Mouse (Mus musculus) neural tube, embryonic 15.5 days (tissue): Measurements from ENCODE around the gene Rabggtb. TPM values are rescaled to one million over a fixed set of nuclear protein-coding genes. Genes with fewer than 3 reads are reported as not detected.

Experiments
- ATAC-seq: fragments of 200-750 bp; cut with Nextera tagmentation; 2 replicates; pipeline ENCODE4 v1.8.0; 2017; ENCODE audit warnings: mild to moderate bottlenecking, moderate TSS enrichment, moderate library complexity; ENCODE audit not compliant: low FRiP score
- H3K27ac ChIP-seq: fragments of 300-500 bp; sonication (generic); replicated peaks from 2 replicates; pipeline ENCODE4 v1.5.1; 2015; ENCODE audit warnings: mild to moderate bottlenecking, inconsistent platforms
- H3K27me3 ChIP-seq: fragments of 300-500 bp; sonication (generic); replicated peaks from 2 replicates; pipeline ENCODE4 v1.6.1; 2015; ENCODE audit warnings: inconsistent platforms
- H3K36me3 ChIP-seq: fragments of 300-500 bp; sonication (generic); 2 replicates; pipeline ENCODE4 v1.6.1; 2015; ENCODE audit warnings: inconsistent platforms
- H3K4me1 ChIP-seq: fragments of 300-500 bp; sonication (generic); 2 replicates; pipeline ENCODE4 v1.6.1; 2015; ENCODE audit warnings: inconsistent platforms
- H3K4me2 ChIP-seq: fragments of 300-500 bp; sonication (generic); 2 replicates; pipeline ENCODE4 v1.6.1; 2015; ENCODE audit warnings: inconsistent platforms, mild to moderate bottlenecking, moderate library complexity
- H3K4me3 ChIP-seq: fragments of 300-500 bp; sonication (generic); replicated peaks from 2 replicates; pipeline ENCODE4 v1.5.1; 2015; ENCODE audit warnings: mild to moderate bottlenecking, inconsistent platforms
- H3K9ac ChIP-seq: fragments of 300-500 bp; sonication (generic); replicated peaks from 2 replicates; pipeline ENCODE4 v1.6.1; 2015; ENCODE audit warnings: mild to moderate bottlenecking, inconsistent platforms
- H3K9me3 ChIP-seq: fragments of 300-500 bp; sonication (generic); replicated peaks from 2 replicates; pipeline ENCODE4 v1.6.1; 2016; ENCODE audit warnings: inconsistent platforms
- WGBS: fragments of 180-500 bp; shearing (Covaris S2); methylation state at CpG from one replicate; pipeline ENCODE4 v1.1.7; 2015; ENCODE audit warnings: mixed read lengths; 5-methylcytosine and 5-hydroxymethylcytosine counted together
- polyA plus RNA-seq: library from polyadenylated mRNA; unstranded; fragments of >200 nt; fragmentation: Nextera tagmentation; extraction: Ambion mirVana; gene quantifications from 2 replicates; pipeline ENCODE4 v1.2.1, GENCODE M21; 2015

Rabggtb gene
- polyA plus RNA-seq, 1 experiment from 2014 or later, result 53.7 TPM

DNA sequence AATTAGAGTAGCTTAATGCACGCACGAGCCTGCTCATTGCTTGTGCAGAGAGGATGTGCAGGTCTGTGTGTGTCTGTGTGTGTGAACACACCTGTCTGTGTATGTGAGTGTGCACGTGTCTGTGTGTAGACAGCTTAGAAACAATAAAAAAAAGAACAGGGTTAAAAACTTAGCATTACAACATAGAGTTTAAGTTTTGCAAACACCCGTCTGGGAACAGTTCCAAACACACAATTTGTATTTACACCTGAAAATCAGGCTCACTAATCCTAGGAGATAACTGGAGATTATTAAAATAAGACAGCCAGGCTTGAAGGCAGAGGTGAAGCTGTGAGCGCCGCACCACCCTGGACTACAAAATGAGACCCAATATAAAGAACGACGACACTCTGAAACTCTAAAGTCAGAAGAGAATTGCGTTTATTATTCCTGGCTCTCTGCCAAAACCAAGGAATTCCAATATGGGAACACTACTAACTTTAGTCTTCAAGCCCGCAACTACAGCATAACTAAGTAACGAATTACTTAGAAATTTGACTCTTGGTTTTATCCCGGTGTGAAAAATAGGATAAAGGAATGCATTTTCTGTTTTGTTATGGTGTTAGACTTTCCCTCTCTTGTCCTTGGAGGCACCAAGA is 30.3 kb upstream of the Rabggtb start:
- Histone ChIP-seq H3K9me3 (no peaks in the 10 kb centered on the region), H3K4me2 (peak overlapping the region; percentile 78), H3K9ac (no peak overlapping the region), H3K27me3 (no peaks in the 10 kb centered on the region), H3K36me3 (no peaks in the 10 kb centered on the region), H3K4me3 (peak overlapping the region; percentile 76), H3K27ac (peak overlapping the region; percentile 87; the same call in 1 of the 2 replicates), H3K4me1 (peaks cover 22% of the 10 kb centered on the region)
- 30% methylated on average over 12 of the region's 12 CpGs for WGBS
- ATAC-seq, result no peak

- peaks cover 22% of the 10 kb centered on the region for H3K4me1 ChIP-seq
- no peak overlapping the region for H3K4me3 ChIP-seq
- H3K27me3 ChIP-seq, result no peaks in the 10 kb centered on the region
- no peak overlapping the region for H3K27ac ChIP-seq
- WGBS, result 95% methylated on average over 13 of the region's 13 CpGs
- ATAC-seq, result no peak
- no peak overlapping the region for H3K4me2 ChIP-seq
- no peaks in the 10 kb centered on the region for H3K9me3 ChIP-seq
- H3K9ac ChIP-seq, result no peak overlapping the region
- 0 out of 2 replicates have a peak, but pooled peaks cover 2% of the 10 kb centered on the region for H3K36me3 ChIP-seq
These were observed 28.8 kb upstream of the Rabggtb start for GRCm38 (mm10) chr3:153941613-153942012.

GRCm38 (mm10) chr3:153940486-153940885 is 27.7 kb upstream of the Rabggtb start:
- Histone ChIP-seq H3K9ac (no peak overlapping the region), H3K4me1 (peaks cover 22% of the 10 kb centered on the region), H3K27me3 (no peaks in the 10 kb centered on the region), H3K9me3 (no peaks in the 10 kb centered on the region), H3K27ac (no peak overlapping the region), H3K4me3 (no peak overlapping the region), H3K36me3 (peaks cover 7% of the 10 kb centered on the region; the same call in 1 of the 2 replicates), H3K4me2 (no peak overlapping the region)
- WGBS, result 94% methylated on average over 9 of the region's 9 CpGs
- ATAC-seq, result no peak

- peaks cover 19% of the 10 kb centered on the region for H3K4me1 ChIP-seq
- 85% methylated on average over 8 of the region's 8 CpGs for WGBS
- H3K36me3 ChIP-seq, result peaks cover 7% of the 10 kb centered on the region; the same call in 1 of the 2 replicates
- H3K4me2 ChIP-seq, result no peak overlapping the region
- H3K9me3 ChIP-seq, result no peaks in the 10 kb centered on the region
- no peak for ATAC-seq
- H3K27me3 ChIP-seq, result no peaks in the 10 kb centered on the region
- H3K27ac ChIP-seq, result no peak overlapping the region
- no peak overlapping the region for H3K4me3 ChIP-seq
- no peak overlapping the region for H3K9ac ChIP-seq
These were observed 27.2 kb upstream of the Rabggtb start for GRCm38 (mm10) chr3:153940021-153940420.

DNA sequence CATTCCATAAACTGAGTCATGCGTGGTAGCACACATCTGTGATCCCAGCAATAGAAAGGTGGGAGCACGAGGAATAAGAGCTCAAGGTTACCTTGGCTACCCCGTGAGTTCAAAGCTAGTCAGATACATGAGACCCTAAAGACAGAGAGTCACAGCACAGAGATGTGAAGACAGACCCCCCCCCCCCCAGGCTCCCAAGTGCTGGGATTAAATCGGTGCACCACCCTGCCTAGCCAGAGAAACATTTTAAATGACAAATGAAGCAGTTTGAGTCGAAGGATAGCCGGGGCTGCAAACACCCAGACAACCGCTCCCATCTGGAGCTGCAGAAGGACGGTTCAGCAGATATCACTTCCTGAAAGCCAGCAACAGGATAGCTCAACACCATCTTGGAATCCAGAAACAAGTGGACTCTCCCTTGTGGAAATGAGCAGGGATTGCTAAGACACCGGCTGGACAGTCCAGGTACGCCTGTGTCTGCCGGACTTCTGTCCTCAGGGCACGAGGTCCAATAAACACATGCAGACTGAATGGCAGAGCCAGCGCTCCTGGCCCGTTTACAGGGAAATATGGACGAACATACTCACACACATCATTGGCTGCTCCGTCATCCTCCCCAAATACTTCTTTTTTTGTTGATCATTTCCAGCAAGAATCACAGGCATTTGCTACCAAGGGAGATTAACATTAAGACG is 24.5 kb upstream of the Rabggtb start:
- Histone ChIP-seq H3K9me3 (no peaks in the 10 kb centered on the region), H3K27ac (no peak overlapping the region), H3K4me2 (no peak overlapping the region), H3K36me3 (peaks cover 22% of the 10 kb centered on the region), H3K9ac (no peak overlapping the region), H3K4me3 (no peak overlapping the region), H3K4me1 (no peaks in the 10 kb centered on the region), H3K27me3 (no peaks in the 10 kb centered on the region)
- ATAC-seq, result no peak
- 95% methylated on average over 17 of the region's 17 CpGs for WGBS

DNA sequence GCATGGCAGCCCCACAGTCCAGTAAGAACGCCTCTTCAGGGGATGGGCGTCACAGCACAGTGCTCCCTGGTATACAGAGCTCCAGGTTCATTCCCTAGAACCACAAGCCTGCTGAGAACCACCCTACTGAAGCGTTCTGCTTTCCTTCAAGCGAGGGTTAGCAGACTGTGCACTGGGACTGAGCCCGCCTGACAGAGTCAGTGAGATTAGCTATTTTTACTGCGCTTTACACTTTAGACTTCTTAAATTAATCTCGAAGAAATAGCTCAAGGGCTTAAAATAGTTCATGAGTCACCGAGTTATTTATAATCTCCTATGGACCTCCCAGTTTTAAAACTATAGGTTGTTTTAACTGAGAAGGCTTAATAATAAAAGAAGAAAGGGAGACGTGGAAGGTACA is 23.1 kb upstream of the Rabggtb start:
- H3K4me2 ChIP-seq, result no peak overlapping the region
- WGBS, result 92% methylated on average over 9 of the region's 9 CpGs
- no peak for ATAC-seq

GRCm38 (mm10) chr3:153932461-153932860 is 19.7 kb upstream of the Rabggtb start:
- no peak overlapping the region for H3K27ac ChIP-seq
- H3K36me3 ChIP-seq, result peaks cover 46% of the 10 kb centered on the region
- no peak overlapping the region for H3K4me3 ChIP-seq
- no peak for ATAC-seq
- 95% methylated on average over 5 of the region's 5 CpGs for WGBS
- no peak overlapping the region for H3K4me2 ChIP-seq
- H3K27me3 ChIP-seq, result no peaks in the 10 kb centered on the region
- no peaks in the 10 kb centered on the region for H3K9me3 ChIP-seq
- no peaks in the 10 kb centered on the region for H3K4me1 ChIP-seq
- H3K9ac ChIP-seq, result no peak overlapping the region

More for the DNA sequence above, 23.1 kb upstream of the Rabggtb start:
- Histone ChIP-seq H3K9me3 (no peaks in the 10 kb centered on the region), H3K27me3 (no peaks in the 10 kb centered on the region), H3K9ac (no peak overlapping the region), H3K36me3 (peaks cover 22% of the 10 kb centered on the region), H3K4me1 (no peaks in the 10 kb centered on the region), H3K27ac (no peak overlapping the region), H3K4me3 (no peak overlapping the region)

- no peaks in the 10 kb centered on the region for H3K9me3 ChIP-seq
- H3K27ac ChIP-seq, result no peak overlapping the region
- no peak for ATAC-seq
- no peak overlapping the region for H3K4me3 ChIP-seq
- H3K4me2 ChIP-seq, result no peak overlapping the region
- WGBS, result 96% methylated on average over 11 of the region's 11 CpGs
- no peak overlapping the region for H3K9ac ChIP-seq
- H3K36me3 ChIP-seq, result peaks cover 46% of the 10 kb centered on the region
- H3K4me1 ChIP-seq, result no peaks in the 10 kb centered on the region
- no peaks in the 10 kb centered on the region for H3K27me3 ChIP-seq
These were observed 16.7 kb upstream of the Rabggtb start for GRCm38 (mm10) chr3:153929526-153929925.

- no peak overlapping the region for H3K4me2 ChIP-seq
These were observed 13.5 kb upstream of the Rabggtb start for GRCm38 (mm10) chr3:153926333-153926732.

DNA sequence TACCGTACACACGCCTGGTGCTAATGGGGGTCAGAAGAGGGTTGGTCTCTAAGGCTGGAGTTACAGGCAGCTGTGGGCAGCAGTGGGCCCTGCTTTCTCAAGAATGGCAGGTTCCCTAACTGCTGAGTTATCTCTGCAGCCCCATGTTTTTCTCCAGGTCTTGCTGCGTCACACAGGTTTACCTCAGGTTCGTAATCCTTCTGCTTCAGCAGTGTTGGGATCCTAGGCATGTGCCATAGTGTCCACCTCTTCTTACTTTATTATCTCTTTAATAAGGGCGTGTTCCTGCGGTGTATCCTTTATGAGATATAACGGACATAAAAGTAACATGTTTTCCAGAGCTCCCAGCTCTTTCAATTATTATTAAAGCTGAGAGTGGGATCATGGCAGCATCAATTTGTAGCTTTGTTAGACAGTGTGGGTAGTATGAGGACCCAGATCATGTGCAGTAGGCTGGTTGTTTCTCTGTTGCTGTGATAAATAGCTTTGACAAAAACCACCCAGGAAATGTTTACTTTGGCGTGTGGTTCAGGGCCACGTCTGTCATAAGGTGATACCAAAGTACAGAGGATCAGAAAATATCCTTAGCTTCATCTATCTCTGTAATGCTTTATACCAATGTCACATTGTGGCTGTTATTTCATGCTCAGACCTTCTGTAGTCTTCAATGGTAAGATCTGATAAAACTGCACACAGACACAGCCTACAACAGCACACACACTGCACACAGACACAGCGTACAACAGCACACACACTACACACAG is 8.5 kb upstream of the Rabggtb start:
- H3K9ac ChIP-seq, result no peak overlapping the region
- no peak overlapping the region for H3K4me3 ChIP-seq
- no peak overlapping the region for H3K27ac ChIP-seq
- no peaks in the 10 kb centered on the region for H3K27me3 ChIP-seq
- H3K36me3 ChIP-seq, result peaks cover 13% of the 10 kb centered on the region
- no peaks in the 10 kb centered on the region for H3K4me1 ChIP-seq
- 92% methylated on average over 10 of the region's 10 CpGs for WGBS
- ATAC-seq, result no peak
- no peaks in the 10 kb centered on the region for H3K9me3 ChIP-seq
- H3K4me2 ChIP-seq, result no peak overlapping the region

More at GRCm38 (mm10) chr3:153926333-153926732, 13.5 kb upstream of the Rabggtb start:
- H3K27ac ChIP-seq, result no peak overlapping the region
- H3K9me3 ChIP-seq, result no peaks in the 10 kb centered on the region
- no peak overlapping the region for H3K4me3 ChIP-seq
- no peaks in the 10 kb centered on the region for H3K27me3 ChIP-seq
- 88% methylated on average over 7 of the region's 7 CpGs for WGBS
- peaks cover 37% of the 10 kb centered on the region for H3K36me3 ChIP-seq
- H3K4me1 ChIP-seq, result no peaks in the 10 kb centered on the region
- no peak overlapping the region for H3K9ac ChIP-seq
- no peak for ATAC-seq

DNA sequence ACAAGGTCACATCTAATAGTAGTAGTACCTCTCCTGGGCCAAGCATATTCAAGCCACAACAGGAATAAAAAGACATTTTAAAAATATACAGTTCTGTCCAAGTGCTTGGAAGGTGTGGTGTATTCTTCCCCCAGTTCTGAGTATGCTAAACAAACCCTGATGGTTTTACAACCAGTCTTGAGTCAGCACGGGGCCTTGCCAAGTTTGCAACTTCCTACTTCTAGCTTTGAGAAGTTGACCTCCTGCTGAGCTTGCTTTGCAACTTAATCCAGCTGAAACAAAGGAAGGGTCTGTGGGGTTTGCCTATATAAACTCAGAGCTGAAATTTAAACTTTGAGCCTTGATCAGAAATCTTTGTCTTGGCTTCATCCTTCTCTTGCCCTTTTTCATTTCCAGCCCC is 4.4 kb upstream of the Rabggtb start:
- no peak overlapping the region for H3K9ac ChIP-seq
- no peak overlapping the region for H3K27ac ChIP-seq
- no peaks in the 10 kb centered on the region for H3K36me3 ChIP-seq
- H3K4me2 ChIP-seq, result no peak overlapping the region
- no peaks in the 10 kb centered on the region for H3K9me3 ChIP-seq
- H3K4me1 ChIP-seq, result peaks cover 8% of the 10 kb centered on the region
- WGBS, result 0% methylated on average over 1 of the region's 1 CpGs
- no peak for ATAC-seq
- no peak overlapping the region for H3K4me3 ChIP-seq
- H3K27me3 ChIP-seq, result no peaks in the 10 kb centered on the region
